Mouse (Mus musculus): ENCODE data around the gene Masp2. TPM values are rescaled to one million over a fixed set of nuclear protein-coding genes. Genes with fewer than 3 reads are reported as not detected.

Gene Masp2
- total and polyA plus RNA-seq, 2 experiments from 2014 or later: 0.33 TPM; not detected in 1

DNA sequence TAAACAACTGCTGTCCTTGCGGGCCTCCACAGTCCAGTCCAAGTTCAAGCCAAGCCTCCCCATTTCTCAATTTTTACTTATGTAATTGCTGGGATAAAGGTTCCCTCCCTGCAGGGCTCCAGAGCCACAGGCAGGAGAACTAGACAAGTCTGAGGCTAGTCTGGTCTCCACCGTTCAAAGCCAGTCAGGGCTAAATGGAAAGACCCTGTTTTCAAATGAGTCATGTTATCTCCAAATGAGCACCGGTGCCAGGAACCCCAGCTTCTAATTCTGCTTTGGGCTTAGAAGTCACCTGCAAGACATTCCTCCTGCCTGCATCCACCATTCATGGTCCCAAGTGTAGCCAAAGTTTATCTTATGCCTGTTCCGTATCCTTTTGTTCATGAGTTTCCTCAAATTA, 483 bp upstream of the Masp2 start:
- Histone ChIP-seq H3K27ac (ENCODE audit: low read depth, low read length) (no peak overlapping the region), H3K36me3 (ENCODE audit: insufficient read depth, low read length) (peaks cover under 1% of the 10 kb centered on the region; the same call in 1 of the 2 replicates), H3K27me3 (ENCODE audit: insufficient read depth, low read length) (no peaks in the 10 kb centered on the region), H3K9me3 (ENCODE audit: low read length) (no peaks in the 10 kb centered on the region), H3K4me1 (ENCODE audit: insufficient read depth, low read length) (no peaks in the 10 kb centered on the region), H3K9ac (replicated peaks; ENCODE audit: low read length, poor library complexity, severe bottlenecking) (no peak overlapping the region), H3K4me3 (ENCODE audit: low read depth, low read length) (no peak overlapping the region), H3K4me2 (ENCODE audit: low read depth, low read length, poor library complexity, severe bottlenecking) (no peak overlapping the region)
- no peak for ATAC-seq (ENCODE audit: low FRiP score)
- DNase-seq (ENCODE audit: low spot score): no peak
- WGBS: 82% methylated on average over 4 of the region's 4 CpGs
- TF ChIP-seq CTCF (IDR thresholded peaks at IDR 0.05): no peak

DNA sequence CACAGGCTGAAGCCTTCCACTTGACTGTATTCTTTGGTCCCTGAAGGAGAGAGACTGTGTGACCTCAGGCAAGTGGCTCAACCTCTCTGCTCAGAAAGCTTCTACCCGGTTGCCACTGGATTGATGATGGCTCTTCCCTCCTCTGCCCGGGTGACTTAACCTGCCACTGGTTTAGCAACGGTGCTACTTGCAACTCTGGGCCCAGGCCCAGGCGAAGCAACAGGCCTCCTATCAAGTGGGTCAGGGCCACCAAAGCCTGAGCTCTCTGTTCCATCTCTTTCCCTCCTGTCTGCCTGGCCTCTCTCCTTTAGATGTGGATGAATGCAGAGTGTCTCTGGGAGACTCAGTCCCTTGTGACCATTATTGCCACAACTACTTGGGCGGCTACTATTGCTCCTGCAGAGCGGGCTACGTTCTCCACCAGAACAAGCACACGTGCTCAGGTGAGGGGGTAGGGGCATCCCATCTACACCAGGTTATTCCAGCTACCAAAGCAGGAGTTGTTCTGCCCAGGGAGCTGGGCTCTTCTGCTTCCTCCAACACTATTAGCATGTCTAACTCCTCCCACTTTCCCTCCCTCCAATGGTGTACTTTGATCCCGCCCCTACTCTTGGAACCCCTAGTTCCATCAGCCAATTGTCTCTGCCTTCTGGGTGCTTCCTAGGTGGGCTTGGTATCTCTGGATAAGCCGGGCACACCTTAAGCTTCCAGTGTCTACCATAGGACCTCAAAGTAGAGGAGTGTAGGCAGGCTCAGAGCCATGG, 1.2 kb downstream of the Masp2 start:
- no peak for TF ChIP-seq CTCF (IDR thresholded peaks at IDR 0.05)
- no peak for ATAC-seq (ENCODE audit: low FRiP score)
- H3K9me3 ChIP-seq (ENCODE audit: low read length): no peaks in the 10 kb centered on the region
- DNase-seq (ENCODE audit: low spot score): no peak
- no peak overlapping the region for H3K4me2 ChIP-seq (ENCODE audit: low read depth, low read length, poor library complexity, severe bottlenecking)
- WGBS: 70% methylated on average over 10 of the region's 10 CpGs
- H3K4me3 ChIP-seq (ENCODE audit: low read depth, low read length): no peak overlapping the region
- no peaks in the 10 kb centered on the region for H3K36me3 ChIP-seq (ENCODE audit: insufficient read depth, low read length)
- H3K9ac ChIP-seq (replicated peaks; ENCODE audit: low read length, poor library complexity, severe bottlenecking): no peak overlapping the region
- H3K27me3 ChIP-seq (ENCODE audit: insufficient read depth, low read length): no peaks in the 10 kb centered on the region
- no peaks in the 10 kb centered on the region for H3K4me1 ChIP-seq (ENCODE audit: insufficient read depth, low read length)
- H3K27ac ChIP-seq (ENCODE audit: low read depth, low read length): no peak overlapping the region

DNA sequence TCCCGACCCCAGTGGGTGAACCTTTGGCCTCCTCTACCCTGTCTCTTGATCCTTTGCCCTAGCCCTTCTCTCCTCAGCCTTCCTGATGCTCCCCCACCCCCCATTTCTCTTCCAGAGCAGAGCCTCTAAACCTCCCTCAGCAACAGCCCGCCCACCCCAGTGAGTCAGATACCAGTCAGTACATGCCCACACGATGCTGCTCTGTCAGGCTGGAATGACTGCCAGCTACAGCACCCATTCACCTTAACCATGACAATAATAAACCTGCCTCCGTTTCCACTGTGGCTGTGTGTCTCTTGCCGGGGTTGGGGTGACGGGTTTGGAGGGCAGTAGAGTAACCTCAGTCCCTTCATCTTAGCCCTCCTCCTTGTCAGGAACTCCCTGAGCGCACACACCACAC, 1.8 kb downstream of the Masp2 start:
- H3K27me3 ChIP-seq (ENCODE audit: insufficient read depth, low read length): no peaks in the 10 kb centered on the region
- ATAC-seq (ENCODE audit: low FRiP score): no peak
- no peak overlapping the region for H3K27ac ChIP-seq (ENCODE audit: low read depth, low read length)
- H3K9ac ChIP-seq (replicated peaks; ENCODE audit: low read length, poor library complexity, severe bottlenecking): no peak overlapping the region
- no peaks in the 10 kb centered on the region for H3K9me3 ChIP-seq (ENCODE audit: low read length)
- H3K36me3 ChIP-seq (ENCODE audit: insufficient read depth, low read length): no peaks in the 10 kb centered on the region
- WGBS: 82% methylated on average over 7 of the region's 7 CpGs
- no peak overlapping the region for H3K4me3 ChIP-seq (ENCODE audit: low read depth, low read length)
- no peak overlapping the region for H3K4me2 ChIP-seq (ENCODE audit: low read depth, low read length, poor library complexity, severe bottlenecking)
- no peak for DNase-seq (ENCODE audit: low spot score)
- TF ChIP-seq CTCF (IDR thresholded peaks at IDR 0.05): no peak
- no peaks in the 10 kb centered on the region for H3K4me1 ChIP-seq (ENCODE audit: insufficient read depth, low read length)

DNA sequence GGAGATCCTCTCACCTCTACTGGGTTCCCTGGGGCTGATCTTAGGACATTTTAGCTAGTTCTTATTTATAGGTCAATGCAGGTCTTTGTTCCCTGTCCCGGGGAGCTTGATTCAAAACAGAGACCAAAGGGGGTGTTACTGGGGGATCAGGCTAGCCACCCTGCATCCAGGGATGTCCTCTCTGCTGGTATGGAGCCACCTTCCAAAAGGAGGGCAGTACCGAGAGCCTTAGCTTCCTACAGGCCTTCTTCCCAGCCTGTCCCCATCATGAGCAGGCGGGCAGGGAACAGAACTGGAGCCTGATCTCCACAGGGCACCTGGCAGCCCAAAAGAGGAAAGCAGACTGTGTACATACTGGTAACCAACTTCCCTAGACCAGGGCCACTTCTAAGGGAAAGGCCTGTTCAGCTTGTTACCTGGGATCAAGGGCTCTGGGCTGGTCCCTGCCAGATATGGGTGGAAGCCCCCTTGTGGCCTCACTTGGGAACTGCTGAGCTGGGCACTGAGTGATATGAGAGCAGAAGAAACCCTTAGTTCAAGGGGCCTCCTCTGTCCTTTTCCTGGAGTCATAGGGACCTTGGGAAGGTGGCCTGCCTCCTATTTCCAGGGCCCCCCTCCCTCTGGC, 2.3 kb downstream of the Masp2 start:
- Histone ChIP-seq H3K9ac (replicated peaks; ENCODE audit: low read length, poor library complexity, severe bottlenecking) (no peak overlapping the region), H3K9me3 (ENCODE audit: low read length) (no peaks in the 10 kb centered on the region), H3K4me2 (ENCODE audit: low read depth, low read length, poor library complexity, severe bottlenecking) (no peak overlapping the region), H3K4me3 (ENCODE audit: low read depth, low read length) (no peak overlapping the region), H3K27me3 (ENCODE audit: insufficient read depth, low read length) (no peaks in the 10 kb centered on the region), H3K4me1 (ENCODE audit: insufficient read depth, low read length) (no peaks in the 10 kb centered on the region), H3K36me3 (ENCODE audit: insufficient read depth, low read length) (peaks cover 1% of the 10 kb centered on the region; the same call in 1 of the 2 replicates), H3K27ac (ENCODE audit: low read depth, low read length) (no peak overlapping the region)
- WGBS: 89% methylated on average over 3 of the region's 3 CpGs
- peak; percentile 72 for TF ChIP-seq CTCF (IDR thresholded peaks at IDR 0.05)
- DNase-seq (ENCODE audit: low spot score) (peak; percentile 52), ATAC-seq (ENCODE audit: low FRiP score) (peak; percentile 35; the same call in 1 of the 2 replicates)

DNA sequence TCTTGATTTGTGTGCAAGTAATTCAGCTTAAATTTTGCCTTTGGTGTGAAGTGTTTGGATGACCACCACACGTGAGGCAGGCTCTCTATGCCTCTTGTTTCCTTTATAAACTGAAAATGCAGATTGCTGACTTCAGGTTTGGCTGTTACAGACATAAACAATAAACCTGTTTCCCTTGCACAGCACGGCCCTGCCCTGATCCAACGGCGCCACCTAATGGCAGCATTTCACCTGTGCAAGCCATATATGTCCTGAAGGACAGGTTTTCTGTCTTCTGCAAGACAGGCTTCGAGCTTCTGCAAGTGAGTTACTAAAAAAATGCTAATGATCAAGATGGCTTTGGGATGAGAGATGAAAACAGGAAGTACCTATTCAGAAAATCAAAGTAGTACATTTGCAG, 5.4 kb downstream of the Masp2 start:
- no peaks in the 10 kb centered on the region for H3K4me1 ChIP-seq (ENCODE audit: insufficient read depth, low read length)
- H3K4me3 ChIP-seq (ENCODE audit: low read depth, low read length): no peak overlapping the region
- H3K27me3 ChIP-seq (ENCODE audit: insufficient read depth, low read length): no peaks in the 10 kb centered on the region
- no peak for ATAC-seq (ENCODE audit: low FRiP score)
- TF ChIP-seq CTCF (IDR thresholded peaks at IDR 0.05): peak; percentile 86
- no peaks in the 10 kb centered on the region for H3K9me3 ChIP-seq (ENCODE audit: low read length)
- WGBS: 24% methylated on average over 5 of the region's 5 CpGs
- no peak overlapping the region for H3K9ac ChIP-seq (replicated peaks; ENCODE audit: low read length, poor library complexity, severe bottlenecking)
- peaks cover 7% of the 10 kb centered on the region; the same call in 1 of the 2 replicates for H3K36me3 ChIP-seq (ENCODE audit: insufficient read depth, low read length)
- no peak overlapping the region for H3K27ac ChIP-seq (ENCODE audit: low read depth, low read length)
- peak; percentile 59 for DNase-seq (ENCODE audit: low spot score)
- H3K4me2 ChIP-seq (ENCODE audit: low read depth, low read length, poor library complexity, severe bottlenecking): no peak overlapping the region

DNA sequence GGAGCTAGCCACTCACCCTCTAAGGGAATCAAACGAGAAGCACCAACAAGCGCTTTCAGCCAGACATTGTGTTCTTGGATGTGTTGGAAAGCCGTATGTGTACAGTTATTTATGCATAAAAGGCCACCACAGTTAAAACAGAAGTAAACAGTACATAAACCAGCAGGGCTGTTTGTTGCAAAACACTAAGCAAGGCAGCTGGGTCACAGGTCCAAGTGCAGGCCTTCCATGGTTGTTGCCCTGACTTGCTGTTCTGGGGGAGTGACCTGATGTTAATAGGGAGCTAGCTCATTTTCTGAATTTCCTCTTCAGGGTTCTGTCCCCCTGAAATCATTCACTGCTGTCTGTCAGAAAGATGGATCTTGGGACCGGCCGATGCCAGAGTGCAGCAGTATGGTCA, 7.5 kb downstream of the Masp2 start:
- no peaks in the 10 kb centered on the region for H3K27me3 ChIP-seq (ENCODE audit: insufficient read depth, low read length)
- H3K27ac ChIP-seq (ENCODE audit: low read depth, low read length): no peak overlapping the region
- ATAC-seq (ENCODE audit: low FRiP score) (no peak), DNase-seq (ENCODE audit: low spot score) (no peak)
- no peak overlapping the region for H3K4me3 ChIP-seq (ENCODE audit: low read depth, low read length)
- no peak overlapping the region for H3K4me2 ChIP-seq (ENCODE audit: low read depth, low read length, poor library complexity, severe bottlenecking)
- H3K9me3 ChIP-seq (ENCODE audit: low read length): no peaks in the 10 kb centered on the region
- 86% methylated on average over 5 of the region's 5 CpGs for WGBS
- TF ChIP-seq CTCF (IDR thresholded peaks at IDR 0.05): no peak
- no peaks in the 10 kb centered on the region for H3K4me1 ChIP-seq (ENCODE audit: insufficient read depth, low read length)
- H3K9ac ChIP-seq (replicated peaks; ENCODE audit: low read length, poor library complexity, severe bottlenecking): no peak overlapping the region
- H3K36me3 ChIP-seq (ENCODE audit: insufficient read depth, low read length): peaks cover 14% of the 10 kb centered on the region; the same call in 1 of the 2 replicates

Measured in midbrain, postnatal 0 days (tissue).